Mouse (Mus musculus): Measurements from ENCODE around the gene Tnnt2.

The Tnnt2 gene

GRCm38 (mm10) chr1:135899991-135900515 lies 63.9 kb downstream of the Tnnt2 start:
- DNase-seq (ENCODE audit: inconsistent ontology term): no peak
